Mouse (Mus musculus) embryonic facial prominence, embryonic 14.5 days (tissue): ENCODE data around the gene Clstn1. TPM values are rescaled to one million over a fixed set of nuclear protein-coding genes. Genes with fewer than 3 reads are reported as not detected.

Experiments
- ATAC-seq: fragments of 200-750 bp; cut with Nextera tagmentation; 2 replicates; pipeline ENCODE4 v1.8.0; 2017; ENCODE audit warnings: low read depth, moderate number of reproducible peaks, moderate TSS enrichment
- DNase-seq: peaks from one replicate; pipeline ENCODE4 v3.0.0-alpha.2; 2015; ENCODE audit warnings: low spot score
- H3K27ac ChIP-seq: fragments of 300-500 bp; sonication (generic); replicated peaks from 2 replicates; pipeline ENCODE4 v1.5.1; 2014; ENCODE audit warnings: low read depth, mild to moderate bottlenecking, low read length, moderate library complexity
- H3K27me3 ChIP-seq: fragments of 300-500 bp; sonication (generic); replicated peaks from 2 replicates; pipeline ENCODE4 v1.6.1; 2014; ENCODE audit warnings: low read length; ENCODE audit not compliant: control insufficient read depth, insufficient read depth
- H3K36me3 ChIP-seq: fragments of 300-500 bp; sonication (generic); 2 replicates; pipeline ENCODE4 v1.6.1; 2014; ENCODE audit warnings: low read length, mixed read lengths; ENCODE audit not compliant: control insufficient read depth, insufficient read depth
- H3K4me1 ChIP-seq: fragments of 300-500 bp; sonication (generic); 2 replicates; pipeline ENCODE4 v1.6.1; 2014; ENCODE audit warnings: antibody characterized with exemption, low read length; ENCODE audit not compliant: control insufficient read depth, insufficient read depth
- H3K4me2 ChIP-seq: fragments of 300-500 bp; sonication (generic); 2 replicates; pipeline ENCODE4 v1.6.1; 2014; ENCODE audit warnings: low read depth, mild to moderate bottlenecking, low read length, moderate library complexity, mixed read lengths
- H3K4me3 ChIP-seq: fragments of 300-500 bp; sonication (generic); 2 replicates; pipeline ENCODE4 v1.5.1; 2014; ENCODE audit warnings: low read depth, mild to moderate bottlenecking, low read length
- H3K9ac ChIP-seq: fragments of 300-500 bp; sonication (generic); 2 replicates; pipeline ENCODE4 v1.6.1; 2014; ENCODE audit warnings: low read depth, mild to moderate bottlenecking, low read length, moderate library complexity, mixed read lengths
- H3K9me3 ChIP-seq: fragments of 300-500 bp; sonication (generic); 2 replicates; pipeline ENCODE4 v1.6.1; 2016; ENCODE audit warnings: low read length; ENCODE audit not compliant: control insufficient read depth
- WGBS: fragments of 180-500 bp; shearing (Covaris S2); extraction: QIAGEN DNeasy Blood & Tissue Kit; methylation state at CpG from one replicate; pipeline ENCODE4 v1.1.7; 2014; 5-methylcytosine and 5-hydroxymethylcytosine counted together
- polyA plus RNA-seq: library from polyadenylated mRNA; unstranded; fragments of >200 nt; fragmentation: Nextera tagmentation; extraction: Ambion mirVana; gene quantifications from 2 replicates; pipeline ENCODE4 v1.2.1, GENCODE M21; 2014

Gene Clstn1
- polyA plus RNA-seq, 1 experiment from 2014 or later = 51.4 TPM

GRCm38 (mm10) chr4:149549221-149549925 is 36.9 kb upstream of the Clstn1 start:
- Histone ChIP-seq H3K36me3 (peaks cover 26% of the 10 kb centered on the region; the same call in 1 of the 2 replicates), H3K9ac (no peak overlapping the region), H3K4me1 (no peaks in the 10 kb centered on the region), H3K9me3 (no peaks in the 10 kb centered on the region), H3K27ac (no peak overlapping the region), H3K27me3 (no peaks in the 10 kb centered on the region), H3K4me3 (no peak overlapping the region), H3K4me2 (no peak overlapping the region)
- peak; percentile 90 for DNase-seq
- 54% methylated on average over 9 of the region's 9 CpGs for WGBS
- ATAC-seq = peak; percentile 56; the same call in 1 of the 2 replicates

GRCm38 (mm10) chr4:149550866-149551265 is 35.4 kb upstream of the Clstn1 start:
- WGBS = 73% methylated on average over 5 of the region's 5 CpGs
- ATAC-seq = no peak

DNA sequence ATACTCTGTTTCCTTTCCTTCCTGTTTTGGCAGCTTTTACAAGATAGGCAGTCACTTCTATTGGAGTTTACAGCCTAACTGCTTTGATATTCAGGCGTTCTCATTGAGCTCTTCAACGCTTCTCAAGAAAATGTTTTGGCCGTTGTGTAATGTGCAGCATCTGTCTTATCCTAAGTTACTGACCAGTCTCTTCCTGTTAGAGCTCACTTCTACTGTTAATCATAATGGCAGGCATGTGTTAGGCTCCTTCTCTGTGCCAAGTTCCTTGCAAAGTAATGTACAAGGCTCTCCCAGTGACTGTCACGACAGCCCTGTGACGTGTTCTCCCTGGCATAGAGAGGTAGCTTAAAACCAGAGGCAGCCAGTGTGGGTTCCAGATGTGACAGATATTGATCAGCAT is 34.6 kb upstream of the Clstn1 start:
- Histone ChIP-seq H3K4me2 (no peak overlapping the region), H3K27me3 (no peaks in the 10 kb centered on the region), H3K27ac (no peak overlapping the region), H3K4me1 (no peaks in the 10 kb centered on the region), H3K9ac (no peak overlapping the region), H3K36me3 (0 out of 2 replicates have a peak, but pooled peaks cover 9% of the 10 kb centered on the region), H3K9me3 (no peaks in the 10 kb centered on the region), H3K4me3 (no peak overlapping the region)
- WGBS = 80% methylated on average over 5 of the region's 5 CpGs
- no peak for DNase-seq
- ATAC-seq = no peak

More at GRCm38 (mm10) chr4:149550866-149551265, 35.4 kb upstream of the Clstn1 start:
- DNase-seq = no peak
- no peak overlapping the region for H3K4me2 ChIP-seq
- no peak overlapping the region for H3K9ac ChIP-seq
- no peaks in the 10 kb centered on the region for H3K27me3 ChIP-seq
- peaks cover 17% of the 10 kb centered on the region; the same call in 1 of the 2 replicates for H3K36me3 ChIP-seq
- no peaks in the 10 kb centered on the region for H3K9me3 ChIP-seq
- H3K4me1 ChIP-seq = no peaks in the 10 kb centered on the region
- no peak overlapping the region for H3K4me3 ChIP-seq
- no peak overlapping the region for H3K27ac ChIP-seq

DNA sequence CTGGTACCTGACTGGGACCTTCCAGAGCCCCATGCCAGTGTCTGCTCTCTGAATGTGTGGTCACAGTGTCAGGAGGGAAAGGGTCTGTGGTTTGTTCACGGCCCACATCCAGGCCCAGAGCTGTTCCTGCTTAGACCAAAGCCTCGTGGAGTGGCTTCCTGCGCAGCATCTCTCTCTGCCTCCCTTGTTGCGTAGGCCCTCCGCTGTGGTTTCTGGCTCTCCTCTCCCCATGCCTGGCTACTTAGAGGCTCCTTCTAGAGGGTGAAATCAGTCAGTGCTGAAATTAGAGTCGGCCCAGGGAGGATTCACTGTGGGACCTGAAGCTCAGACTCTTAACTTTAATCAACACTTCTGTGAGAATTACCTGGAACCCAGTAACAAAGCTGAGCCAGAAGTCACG is 32.4 kb upstream of the Clstn1 start:
- H3K9ac ChIP-seq = no peak overlapping the region
- no peak for ATAC-seq

GRCm38 (mm10) chr4:149556111-149556510 is 30.2 kb upstream of the Clstn1 start:
- no peak overlapping the region for H3K27ac ChIP-seq
- H3K27me3 ChIP-seq = no peaks in the 10 kb centered on the region
- no peak overlapping the region for H3K9ac ChIP-seq
- 0 out of 2 replicates have a peak, but pooled peaks cover 3% of the 10 kb centered on the region for H3K4me1 ChIP-seq
- ATAC-seq (peak; percentile 64), DNase-seq (no peak)
- 79% methylated on average over 4 of the region's 4 CpGs for WGBS
- H3K4me3 ChIP-seq = no peak overlapping the region
- H3K4me2 ChIP-seq = no peak overlapping the region
- H3K36me3 ChIP-seq = peaks cover 18% of the 10 kb centered on the region
- H3K9me3 ChIP-seq = no peaks in the 10 kb centered on the region

More for the DNA sequence above, 32.4 kb upstream of the Clstn1 start:
- H3K9me3 ChIP-seq = no peaks in the 10 kb centered on the region
- no peak overlapping the region for H3K4me2 ChIP-seq
- H3K4me1 ChIP-seq = 0 out of 2 replicates have a peak, but pooled peaks cover 3% of the 10 kb centered on the region
- DNase-seq = no peak
- no peak overlapping the region for H3K27ac ChIP-seq
- H3K4me3 ChIP-seq = no peak overlapping the region
- no peaks in the 10 kb centered on the region for H3K27me3 ChIP-seq
- WGBS = 76% methylated on average over 7 of the region's 7 CpGs
- H3K36me3 ChIP-seq = 0 out of 2 replicates have a peak, but pooled peaks cover 6% of the 10 kb centered on the region

GRCm38 (mm10) chr4:149557905-149558304 is 28.4 kb upstream of the Clstn1 start:
- no peak overlapping the region for H3K9ac ChIP-seq
- ATAC-seq = no peak
- H3K27ac ChIP-seq = no peak overlapping the region
- no peak overlapping the region for H3K4me3 ChIP-seq
- H3K36me3 ChIP-seq = peaks cover 18% of the 10 kb centered on the region
- H3K4me2 ChIP-seq = no peak overlapping the region
- peaks cover 13% of the 10 kb centered on the region for H3K4me1 ChIP-seq
- H3K27me3 ChIP-seq = no peaks in the 10 kb centered on the region
- WGBS = 95% methylated on average over 5 of the region's 5 CpGs
- DNase-seq = no peak
- H3K9me3 ChIP-seq = no peaks in the 10 kb centered on the region

DNA sequence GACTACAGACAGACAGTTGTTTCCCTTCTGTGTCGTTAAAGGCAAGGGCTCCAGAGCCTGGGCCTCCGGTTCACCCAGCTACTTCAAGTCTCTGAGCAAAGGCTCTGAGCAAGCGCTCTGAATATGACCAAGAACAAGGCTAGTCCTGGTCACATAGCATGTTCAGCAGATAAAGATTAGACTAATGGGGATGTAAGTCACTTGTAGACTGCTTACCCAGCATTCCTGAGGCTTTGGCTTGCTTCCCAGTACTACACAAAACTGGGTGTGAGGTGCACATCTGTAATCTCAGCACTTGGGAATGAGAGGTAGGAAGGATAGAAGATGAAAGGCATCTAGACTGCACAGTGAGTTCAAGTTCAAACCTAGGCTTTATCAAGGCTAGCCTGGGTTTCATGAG is 27.9 kb upstream of the Clstn1 start:
- Histone ChIP-seq H3K4me3 (no peak overlapping the region), H3K9ac (no peak overlapping the region), H3K27ac (no peak overlapping the region), H3K4me1 (peaks cover 15% of the 10 kb centered on the region), H3K4me2 (no peak overlapping the region), H3K27me3 (no peaks in the 10 kb centered on the region), H3K36me3 (peaks cover 18% of the 10 kb centered on the region), H3K9me3 (no peaks in the 10 kb centered on the region)
- ATAC-seq (no peak), DNase-seq (no peak)
- 87% methylated on average over 3 of the region's 3 CpGs for WGBS

- 84% methylated on average over 4 of the region's 4 CpGs for WGBS
- Histone ChIP-seq H3K9me3 (no peaks in the 10 kb centered on the region), H3K9ac (no peak overlapping the region), H3K4me2 (no peak overlapping the region), H3K4me3 (no peak overlapping the region), H3K4me1 (peaks cover 21% of the 10 kb centered on the region), H3K27me3 (no peaks in the 10 kb centered on the region), H3K27ac (no peak overlapping the region), H3K36me3 (peaks cover 26% of the 10 kb centered on the region)
- ATAC-seq = no peak
- DNase-seq = no peak
These were observed 24.9 kb upstream of the Clstn1 start for GRCm38 (mm10) chr4:149561392-149561791.
